27 mouse cellular contexts compared by ENCODE assay signal in genomic region chr5:73548838-73549237, GRCm38 (mm10).
"Had no signal": no experiment of that assay in that cellular context is flagged by ENCODE, and none has a peak within 500 bp of the region (broad histone marks: within the 10 kb centered on the region; RNA-seq: fewer than 3 reads in every experiment).

No protein-coding gene starts in this region.

- H3K9me3 ChIP-seq: heart, embryonic 10.5 days; heart, embryonic 12.5 days; heart, embryonic 13.5 days; heart, embryonic 15.5 days; hindbrain, embryonic 10.5 days; hindbrain, embryonic 12.5 days; hindbrain, embryonic 13.5 days; hindbrain, embryonic 15.5 days; intestine, embryonic 15.5 days; kidney, embryonic 15.5 days had no signal

- H3K9ac ChIP-seq: heart, embryonic 12.5 days; heart, embryonic 13.5 days; heart, embryonic 15.5 days; hindbrain, embryonic 12.5 days; hindbrain, embryonic 13.5 days; hindbrain, embryonic 14.5 days; hindbrain, embryonic 15.5 days; intestine, embryonic 15.5 days; kidney, embryonic 15.5 days had no signal

- H3K27ac ChIP-seq: heart, embryonic 10.5 days; heart, embryonic 15.5 days; hindbrain, embryonic 10.5 days; hindbrain, embryonic 12.5 days; hindbrain, embryonic 13.5 days; hindbrain, embryonic 14.5 days; hindbrain, embryonic 15.5 days; hindbrain, postnatal 0 days; intestine, embryonic 15.5 days; kidney, embryonic 15.5 days; kidney, postnatal 0 days; layer of hippocampus, adult 2 months had no signal

- DNase-seq: kidney, adult 11 months; kidney, adult 18-20 months; kidney, adult 8-10 months; kidney, postnatal 10 days; kidney, postnatal 25 days; kidney, postnatal 4 days; layer of hippocampus, adult 9-11 months; layer of hippocampus, postnatal 36 days had no signal

- H3K4me1 ChIP-seq: heart, embryonic 15.5 days; hindbrain, embryonic 12.5 days; hindbrain, embryonic 13.5 days; hindbrain, embryonic 15.5 days; intestine, embryonic 15.5 days had no signal

- ATAC-seq: hindbrain, embryonic 16.5 days; hindbrain, postnatal 0 days; inflammation-experienced regulatory T-cells, adult 6 months; intestine, embryonic 15.5 days; intestine, embryonic 16.5 days; intestine, postnatal 0 days had no signal

- H3K4me2 ChIP-seq: heart, embryonic 11.5 days; heart, embryonic 12.5 days; heart, embryonic 13.5 days; heart, embryonic 15.5 days; hindbrain, embryonic 12.5 days; hindbrain, embryonic 13.5 days; hindbrain, embryonic 14.5 days; hindbrain, embryonic 15.5 days; intestine, embryonic 15.5 days; kidney, embryonic 15.5 days had no signal

- H3K27me3 ChIP-seq: heart, embryonic 12.5 days; heart, embryonic 13.5 days; heart, embryonic 15.5 days; hindbrain, embryonic 12.5 days; hindbrain, embryonic 13.5 days; hindbrain, embryonic 15.5 days; intestine, embryonic 15.5 days; kidney, embryonic 15.5 days had no signal

- H3K4me3 ChIP-seq: heart, embryonic 10.5 days; heart, embryonic 12.5 days; heart, embryonic 13.5 days; heart, embryonic 15.5 days; hindbrain, embryonic 10.5 days; hindbrain, embryonic 12.5 days; hindbrain, embryonic 13.5 days; hindbrain, embryonic 15.5 days; intestine, embryonic 15.5 days; kidney, embryonic 15.5 days; layer of hippocampus, adult 2 months had no signal

- H3K36me3 ChIP-seq: heart, embryonic 15.5 days; intestine, embryonic 15.5 days had no signal
